Mouse (Mus musculus) spleen, adult 2 months (tissue): ENCODE measurements around the gene Tnfrsf22. TPM values are rescaled to one million over a fixed set of nuclear protein-coding genes. Genes with fewer than 3 reads are reported as not detected.

ENCODE experiments used
- DNase-seq, 2 experiments: peaks; one replicate each; pipeline versions ENCODE4 v3.0.0 to v3.0.0-alpha.2; 2012 to 2021; ENCODE audit warnings: low spot score in 2 of 2, low read depth in 1 of 2
- H3K27ac ChIP-seq: fragments of 200-500 bp; 2 replicates; pipeline ENCODE4 v1.5.1; 2012; ENCODE audit warnings: low read length, inconsistent platforms; ENCODE audit not compliant: insufficient read depth
- H3K27me3 ChIP-seq: fragments of 200-500 bp; 2 replicates; pipeline ENCODE4 v1.6.1; 2012; ENCODE audit warnings: mild to moderate bottlenecking, moderate library complexity, low read length, inconsistent platforms; ENCODE audit not compliant: control insufficient read depth, insufficient read depth
- H3K36me3 ChIP-seq: fragments of 200-500 bp; 2 replicates; pipeline ENCODE4 v1.6.1; 2012; ENCODE audit warnings: mild to moderate bottlenecking, low read length, inconsistent platforms; ENCODE audit not compliant: control insufficient read depth, insufficient read depth
- H3K4me1 ChIP-seq: fragments of 200-500 bp; 2 replicates; pipeline ENCODE4 v1.6.1; 2011; ENCODE audit warnings: inconsistent platforms; ENCODE audit not compliant: control insufficient read depth, insufficient read depth, insufficient read length
- H3K4me3 ChIP-seq: fragments of 200-500 bp; 2 replicates; pipeline ENCODE4 v1.5.1; 2011; ENCODE audit warnings: mild to moderate bottlenecking, inconsistent platforms; ENCODE audit not compliant: insufficient read depth, insufficient read length; ENCODE audit errors: extremely low read depth
- CTCF ChIP-seq: fragments of 200-500 bp; IDR thresholded peaks from 2 replicates; pipeline ENCODE4 v1.5.1; 2011; ENCODE audit warnings: mild to moderate bottlenecking, inconsistent platforms; ENCODE audit not compliant: insufficient read depth, insufficient read length, insufficient replicate concordance; ENCODE audit errors: extremely low read depth
- POLR2A ChIP-seq: fragments of 200-500 bp; IDR thresholded peaks from 2 replicates; pipeline ENCODE4 v1.6.1; 2011; ENCODE audit warnings: low read depth, low read length, inconsistent platforms
- WGBS: fragments of 180-500 bp; shearing (Covaris S2); methylation state at CpG from one replicate; pipeline ENCODE4 v1.1.7; 2018; 5-methylcytosine and 5-hydroxymethylcytosine counted together
- polyA plus RNA-seq: library from polyadenylated mRNA; depleted of rRNA; stranded (reverse); fragments of >200 nt; gene quantifications from 2 replicates; pipeline ENCODE4 v1.2.3, GENCODE M21; 2012; rRNA removed

Tnfrsf22 gene
- polyA plus RNA-seq: 5.2 and 5.6 TPM in 2 replicates

DNA sequence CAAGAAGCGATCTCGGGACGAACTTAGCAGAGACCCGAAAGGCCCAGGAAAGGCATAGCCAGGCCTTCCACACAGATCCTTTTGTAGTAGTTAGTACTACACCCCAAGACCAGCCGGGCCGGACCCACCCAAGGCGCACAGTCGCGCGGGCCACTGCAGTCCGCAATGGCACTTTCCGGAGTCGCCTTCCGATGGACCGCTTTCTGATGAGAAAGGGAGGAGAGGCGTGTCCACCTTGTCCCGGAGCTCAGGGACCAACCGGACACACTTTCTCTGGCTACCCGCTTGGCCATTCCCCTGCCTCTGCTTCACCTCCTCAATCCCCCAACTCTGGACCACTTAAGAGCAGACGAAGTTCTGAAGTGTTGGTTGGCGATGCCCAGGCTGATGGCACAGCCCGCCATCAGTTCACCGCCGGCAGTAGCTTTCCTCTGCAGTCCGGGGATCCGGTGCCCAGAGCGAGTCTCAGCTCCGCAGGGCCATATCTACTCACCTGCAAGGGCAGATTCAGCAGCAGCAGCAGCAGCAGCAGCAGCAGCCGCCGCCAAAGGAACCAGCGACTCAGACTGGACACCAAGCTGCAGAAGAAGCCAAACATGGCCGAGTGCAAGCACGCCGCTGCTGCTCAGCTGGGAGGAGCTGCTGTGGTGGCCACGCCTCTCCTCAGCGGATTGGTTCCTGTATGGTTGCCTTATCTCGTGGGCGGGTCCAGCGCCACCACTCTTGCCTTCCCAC lies at the start of gene Tnfrsf22:
Gene Tnfrsf22, minus strand, starts transcription at position 628 of the 735 bp plus-strand sequence.
- H3K27ac ChIP-seq: no peak within 1 kb of the TSS
- no peaks in the 10 kb centered on the region for H3K36me3 ChIP-seq
- no peaks in the 10 kb centered on the region for H3K4me1 ChIP-seq
- TF ChIP-seq POLR2A (no peak; the same call in 1 of the 2 replicates), CTCF (no peak)
- peak; percentile 67 to 81 for DNase-seq
- 5% methylated on average over 39 of the region's 39 CpGs for WGBS
- peak within 1 kb of the TSS; percentile 83 for H3K4me3 ChIP-seq
- no peaks in the 10 kb centered on the region for H3K27me3 ChIP-seq

DNA sequence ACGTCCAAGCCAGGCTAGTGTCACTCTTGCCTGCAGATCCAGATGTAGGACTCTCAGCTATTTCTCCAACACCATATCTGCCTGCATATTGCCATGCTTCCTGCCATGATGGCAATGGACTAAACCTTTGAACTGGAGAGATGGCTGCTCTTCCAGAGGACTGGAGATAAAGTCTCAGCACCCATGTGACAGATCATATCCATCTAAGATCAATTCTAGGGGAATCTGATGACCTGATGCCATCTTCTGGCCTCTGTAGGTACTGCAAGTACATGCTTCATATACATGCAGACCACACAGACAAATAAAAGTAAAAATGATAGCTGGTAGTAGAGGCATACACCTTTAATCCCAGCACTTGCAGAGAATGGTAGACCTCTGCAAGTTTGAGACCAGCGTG lies 46.7 kb upstream of the Tnfrsf22 start:
- Histone ChIP-seq H3K4me1 (no peaks in the 10 kb centered on the region), H3K27ac (no peak overlapping the region), H3K36me3 (peaks cover 38% of the 10 kb centered on the region), H3K4me3 (no peak overlapping the region), H3K27me3 (no peaks in the 10 kb centered on the region)
- TF ChIP-seq CTCF: no peak
- TF ChIP-seq POLR2A: no peak
- peak in 1 of 2 experiments; percentile 41 for DNase-seq
- 86% methylated on average over 2 of the region's 2 CpGs for WGBS

DNA sequence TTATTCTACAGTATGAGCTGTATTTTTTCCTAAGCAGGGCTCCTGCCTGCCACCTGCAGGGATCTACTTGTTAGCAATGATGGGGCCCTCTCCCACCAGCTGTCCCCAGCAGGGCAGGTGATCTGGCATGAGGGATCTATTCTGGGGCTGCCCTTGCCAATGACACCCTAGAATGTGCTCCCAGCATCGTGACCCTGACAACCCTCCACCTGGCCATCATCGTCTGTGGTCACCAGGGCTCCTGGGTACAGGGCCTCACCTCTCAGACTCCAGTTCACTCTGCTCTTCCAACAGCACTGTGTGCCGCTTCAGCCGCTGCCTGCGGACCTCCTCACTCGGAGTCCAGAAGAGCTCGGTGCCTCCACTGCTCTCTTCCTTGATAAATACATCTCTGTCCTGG lies 45.1 kb upstream of the Tnfrsf22 start:
- H3K27me3 ChIP-seq: no peaks in the 10 kb centered on the region
- TF ChIP-seq POLR2A: no peak
- no peak for TF ChIP-seq CTCF
- no peak for DNase-seq
- H3K27ac ChIP-seq: no peak overlapping the region
- no peaks in the 10 kb centered on the region for H3K4me1 ChIP-seq
- no peak overlapping the region for H3K4me3 ChIP-seq
- peaks cover 38% of the 10 kb centered on the region for H3K36me3 ChIP-seq
- 97% methylated on average over 7 of the region's 7 CpGs for WGBS

DNA sequence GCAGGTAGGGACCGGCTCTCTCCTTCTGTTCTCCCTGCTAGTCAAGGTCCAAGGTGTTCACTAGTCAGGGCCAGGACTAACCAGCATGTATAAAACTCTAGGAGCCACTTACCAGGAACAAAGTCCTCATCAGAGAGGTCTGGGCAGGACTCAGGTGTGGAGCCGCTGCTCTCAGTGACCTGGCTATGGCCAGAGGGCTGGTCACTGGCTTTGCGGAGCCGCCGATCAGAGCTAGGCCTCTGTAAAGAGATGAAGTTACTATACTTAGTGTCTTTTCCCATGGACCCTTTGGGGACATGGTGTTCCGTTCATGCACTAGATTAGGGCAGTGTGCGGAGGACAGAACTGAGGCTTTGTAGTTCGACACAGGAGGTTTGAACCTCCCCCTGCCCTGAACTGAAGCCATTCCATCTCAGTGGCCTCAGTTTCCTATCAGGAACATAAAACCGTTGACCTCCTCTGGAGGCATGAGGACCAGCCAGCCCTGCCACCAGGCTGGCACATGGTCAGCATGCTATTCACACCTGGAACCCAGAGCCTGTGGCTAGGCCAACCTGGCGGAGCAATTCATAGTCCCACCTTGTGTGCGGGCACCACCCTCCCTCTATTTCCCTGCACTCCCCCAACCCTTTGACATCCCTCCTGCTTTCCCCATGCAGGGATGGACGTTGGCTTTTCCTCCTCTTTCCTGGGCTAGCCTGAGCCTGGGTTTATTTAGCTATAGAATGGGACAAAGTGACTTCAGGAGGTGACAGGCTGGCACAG lies 43.5 kb upstream of the Tnfrsf22 start:
- TF ChIP-seq CTCF: no peak
- no peak for TF ChIP-seq POLR2A
- peaks cover 38% of the 10 kb centered on the region for H3K36me3 ChIP-seq
- no peaks in the 10 kb centered on the region for H3K4me1 ChIP-seq
- H3K27me3 ChIP-seq: no peaks in the 10 kb centered on the region
- peak in 1 of 2 experiments; percentile 2 for DNase-seq
- 95% methylated on average over 12 of the region's 12 CpGs for WGBS
- H3K4me3 ChIP-seq: no peak overlapping the region
- H3K27ac ChIP-seq: no peak overlapping the region

DNA sequence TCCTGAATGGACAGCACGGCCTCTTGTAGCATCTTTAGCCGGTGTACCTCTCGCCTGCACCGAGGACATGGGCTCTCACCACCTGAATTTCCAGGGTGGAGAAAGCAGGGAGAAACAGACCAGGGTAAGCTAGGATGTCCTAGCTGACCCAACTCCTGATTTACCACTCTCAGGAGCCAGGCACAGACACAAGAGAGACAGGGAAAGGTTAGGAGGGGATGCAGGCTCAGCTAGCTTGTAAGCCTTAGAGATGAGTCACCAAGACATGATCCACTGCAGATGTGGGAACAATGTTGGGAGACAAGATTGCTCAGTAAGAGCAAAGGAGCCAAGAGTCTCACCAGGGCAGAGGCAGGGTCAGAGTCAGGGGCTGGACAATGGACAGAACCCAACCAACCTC lies 42.4 kb upstream of the Tnfrsf22 start:
- Histone ChIP-seq H3K4me3 (no peak overlapping the region), H3K4me1 (no peaks in the 10 kb centered on the region), H3K36me3 (peaks cover 35% of the 10 kb centered on the region), H3K27me3 (no peaks in the 10 kb centered on the region), H3K27ac (no peak overlapping the region)
- DNase-seq: no peak
- WGBS: 97% methylated on average over 4 of the region's 4 CpGs
- no peak for TF ChIP-seq POLR2A
- no peak for TF ChIP-seq CTCF

DNA sequence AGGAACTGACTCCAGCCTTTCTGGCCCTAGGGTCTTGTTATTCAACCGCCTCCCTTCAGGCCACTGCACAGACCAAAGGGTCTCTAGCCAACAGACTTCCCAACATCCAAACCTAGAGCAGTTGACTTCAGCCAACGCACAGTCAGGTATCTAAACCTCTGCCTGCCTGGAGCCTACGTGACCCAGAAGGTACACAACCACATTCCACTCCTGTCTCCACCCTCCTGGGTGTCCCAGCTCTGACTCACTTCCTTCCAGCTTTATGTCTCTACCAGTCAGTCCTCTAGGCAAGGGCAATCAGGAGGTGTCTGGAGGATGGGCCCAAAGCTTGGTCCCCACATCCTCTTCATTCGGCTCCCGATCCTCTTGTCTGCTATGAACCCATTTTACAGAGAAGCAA lies 41.7 kb upstream of the Tnfrsf22 start:
- no peak for TF ChIP-seq POLR2A
- TF ChIP-seq CTCF: no peak
- H3K4me1 ChIP-seq: no peaks in the 10 kb centered on the region
- no peak for DNase-seq
- H3K36me3 ChIP-seq: peaks cover 34% of the 10 kb centered on the region
- H3K27me3 ChIP-seq: no peaks in the 10 kb centered on the region
- H3K27ac ChIP-seq: no peak overlapping the region
- no peak overlapping the region for H3K4me3 ChIP-seq
- WGBS: 92% methylated on average over 5 of the region's 5 CpGs

DNA sequence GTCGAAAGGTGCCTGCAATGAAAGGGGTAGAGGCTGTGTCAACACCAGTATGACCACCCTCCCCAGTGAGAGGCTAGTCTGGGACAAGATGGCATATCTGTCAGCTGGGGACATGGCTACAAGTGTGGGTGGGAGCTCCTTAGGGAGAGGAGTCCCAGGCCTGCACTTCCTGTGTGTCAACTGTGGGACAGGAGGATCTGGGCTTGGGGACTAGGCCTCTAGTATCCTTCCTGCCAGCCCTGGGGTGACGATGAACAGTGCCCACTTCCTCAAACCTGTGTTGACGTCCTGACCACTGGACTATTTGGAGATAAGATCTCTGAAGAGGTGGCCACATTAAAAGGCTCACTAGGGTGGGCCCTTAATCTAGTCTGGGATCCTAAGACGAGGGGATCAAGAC lies 40.5 kb upstream of the Tnfrsf22 start:
- Histone ChIP-seq H3K36me3 (peaks cover 34% of the 10 kb centered on the region), H3K27me3 (no peaks in the 10 kb centered on the region), H3K4me3 (no peak overlapping the region), H3K4me1 (no peaks in the 10 kb centered on the region), H3K27ac (no peak overlapping the region)
- TF ChIP-seq CTCF (no peak), POLR2A (no peak)
- DNase-seq: no peak
- 44% methylated on average over 4 of the region's 4 CpGs for WGBS
